Mouse (Mus musculus): ENCODE data around the gene Cdkl1.

DNA sequence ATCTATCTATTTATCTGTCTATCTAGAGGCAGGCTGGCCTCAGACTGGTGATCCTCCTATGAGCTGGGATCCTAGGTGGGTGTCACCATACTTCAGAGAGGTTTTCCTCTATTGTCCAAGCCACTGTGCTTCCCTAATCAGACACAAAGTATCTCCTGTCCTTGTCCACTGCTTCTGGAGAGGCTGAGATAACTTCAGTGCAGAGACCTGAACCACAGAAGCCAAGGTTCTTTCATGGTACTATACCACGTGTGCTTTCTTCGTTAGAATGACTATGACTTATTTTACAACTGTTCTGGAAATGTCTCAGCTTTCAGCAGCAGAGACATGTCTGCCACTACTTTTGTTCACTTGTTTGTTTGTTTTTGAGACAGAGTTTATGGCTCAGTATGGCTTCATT is 22.2 kb downstream of the Cdkl1 start:
- TF ChIP-seq CTCF (IDR thresholded peaks at IDR 0.05; ENCODE audit: control insufficient read depth, insufficient read depth, insufficient read length), result no peak
- no peak for TF ChIP-seq MYOD1 (IDR thresholded peaks at IDR 0.05; ENCODE audit: control insufficient read depth, insufficient read length, low read depth)
- no peak for TF ChIP-seq USF1 (IDR thresholded peaks at IDR 0.05; ENCODE audit: low read depth)
- TF ChIP-seq MAX (IDR thresholded peaks at IDR 0.05), result no peak
- no peak for TF ChIP-seq FOSL1 (IDR thresholded peaks at IDR 0.05; ENCODE audit: insufficient read depth, low read length, poor library complexity, severe bottlenecking)

Measured in C2C12 (cell line).